Mouse (Mus musculus) CH12F3 (cell line): ENCODE results near the gene Fchsd2.

Source experiments
- in situ Hi-C: fragments of 300-500 bp; cut with MboI; formaldehyde crosslinking; loops from 2 replicates; pipeline ENCODE4 v1.14.3; 2020; ENCODE audit warnings: low sequenced_read_pairs

Fchsd2 gene

DNA sequence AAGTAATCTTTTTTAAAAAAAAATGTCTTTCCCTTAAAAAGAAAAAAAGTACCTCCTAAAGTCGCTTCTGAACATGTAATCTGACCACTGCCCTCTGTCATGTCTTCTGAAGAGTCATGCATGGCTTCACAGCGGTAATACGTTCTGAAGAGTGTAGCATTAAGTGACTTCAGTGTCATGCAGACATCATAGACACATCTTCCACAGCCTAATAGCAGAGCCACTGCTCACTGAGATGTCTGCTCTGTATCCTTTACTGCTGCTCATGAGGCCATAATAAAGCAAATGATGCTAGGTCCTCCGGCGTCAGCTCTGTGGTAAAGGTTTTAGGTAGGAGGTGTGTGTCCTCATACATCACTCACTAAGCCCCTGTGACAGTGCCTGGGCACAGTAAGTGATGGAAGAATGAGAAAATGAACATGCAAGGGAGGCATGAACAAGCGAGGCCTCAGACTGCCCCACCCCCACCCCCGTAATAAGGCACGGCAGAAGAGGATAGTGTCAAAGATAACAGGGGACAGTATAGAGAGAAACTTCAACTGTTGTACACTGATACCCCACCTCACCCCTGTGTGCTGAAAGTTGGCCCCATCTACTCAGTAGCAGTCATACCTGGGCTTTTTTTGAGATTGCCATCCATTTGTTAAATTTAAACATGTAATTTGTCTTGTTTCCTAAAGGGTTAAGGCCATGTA, 179.9 kb downstream of the Fchsd2 start:
- in situ Hi-C loops, result no loop called here

DNA sequence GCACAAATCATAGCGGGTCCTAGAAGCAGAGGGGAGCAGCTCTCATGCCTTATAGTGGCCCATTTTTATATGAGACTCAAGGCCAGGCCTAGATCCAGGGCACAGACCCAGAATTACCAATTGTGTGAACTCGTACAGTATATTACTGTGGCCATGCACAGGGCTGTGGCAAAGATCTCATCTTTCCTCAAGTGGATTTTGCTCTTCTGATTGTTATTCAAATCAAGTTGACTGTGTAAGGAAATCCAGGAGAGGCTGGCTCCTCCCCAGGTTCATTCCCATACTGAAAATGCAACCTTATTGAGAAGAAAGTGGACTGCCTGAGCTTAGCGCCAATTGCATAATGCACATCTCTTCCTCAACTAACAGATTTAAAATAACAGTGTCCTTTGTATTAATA, 190.1 kb downstream of the Fchsd2 start:
- in situ Hi-C loops, result no loop called here

DNA sequence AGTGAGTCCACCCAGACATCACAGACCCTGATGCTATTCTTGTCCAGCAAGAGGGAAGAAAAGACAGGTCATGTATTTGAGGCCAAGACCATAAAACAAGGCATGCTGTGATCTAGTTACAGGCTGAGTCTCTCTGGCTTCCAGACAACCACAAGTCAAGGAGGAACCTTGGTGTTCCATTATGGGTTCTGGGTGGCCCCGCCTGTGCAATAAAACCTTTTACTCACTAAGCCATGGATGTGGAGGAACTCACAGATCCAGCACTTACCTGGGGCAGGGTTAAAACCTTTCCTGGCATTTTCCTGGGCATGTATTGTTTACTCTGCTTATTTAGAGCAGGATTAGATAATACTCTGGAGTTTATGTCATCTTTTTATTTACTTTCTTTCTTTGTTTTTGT, 191.8 kb downstream of the Fchsd2 start:
- in situ Hi-C loops, result no loop called here

DNA sequence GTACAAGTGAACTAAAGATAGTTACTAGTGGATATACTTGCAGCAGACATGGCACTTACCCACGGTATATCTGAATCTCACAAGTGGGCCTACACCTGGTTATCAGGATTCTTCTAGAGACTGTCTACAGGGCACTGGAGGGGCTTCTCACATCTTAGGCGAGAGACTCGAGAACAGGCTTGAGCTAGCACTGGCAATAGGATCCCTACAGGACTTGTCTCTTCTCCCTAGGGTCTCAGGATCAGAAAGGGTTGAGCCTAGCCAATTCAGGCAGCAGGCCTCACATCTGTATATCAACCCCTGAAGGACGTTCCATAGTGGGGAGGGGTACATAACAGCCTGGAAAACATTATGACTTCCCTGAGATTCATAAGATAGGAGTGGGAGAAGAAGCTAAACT, 194.2 kb downstream of the Fchsd2 start:
- in situ Hi-C loops, result no loop called here

DNA sequence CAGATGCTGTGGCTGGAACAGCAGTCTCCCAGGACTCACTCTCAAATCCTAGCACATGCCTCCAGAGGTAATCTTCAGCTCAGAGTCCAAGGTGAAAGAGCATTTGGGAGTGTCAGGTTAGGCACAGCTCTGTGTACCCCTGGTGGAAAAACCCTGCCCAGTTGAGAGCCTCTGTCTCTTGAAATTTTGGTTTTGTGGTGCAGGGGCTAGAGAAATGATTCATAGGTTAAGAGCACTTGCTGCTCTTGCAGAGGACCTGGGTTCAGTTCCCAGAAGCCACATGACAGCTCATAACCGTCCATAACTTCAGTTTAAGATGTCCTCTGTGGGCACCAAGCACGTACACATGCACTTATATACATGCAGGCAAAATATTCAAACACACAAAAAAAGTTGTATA, 195.2 kb downstream of the Fchsd2 start:
- in situ Hi-C loops, result no loop called here

DNA sequence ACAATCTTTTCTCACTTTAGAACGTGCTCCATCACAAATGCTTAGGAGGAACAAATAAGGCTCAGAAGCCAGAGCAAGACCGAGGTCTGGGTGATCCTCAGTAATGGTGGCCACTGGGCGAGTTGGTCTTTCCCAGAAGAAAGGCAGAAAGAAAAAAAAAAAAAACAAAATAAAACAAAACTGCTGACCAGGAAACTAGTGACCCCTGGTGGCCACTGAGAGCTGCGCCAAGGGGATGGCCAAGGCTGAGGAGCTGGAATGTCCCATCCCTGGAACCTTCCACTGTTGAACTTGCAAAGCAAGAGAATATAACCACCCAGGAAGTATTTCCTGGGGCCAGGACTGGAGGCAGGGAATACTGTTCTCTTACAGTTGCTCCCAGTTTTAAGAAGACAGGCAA, 195.8 kb downstream of the Fchsd2 start:
- in situ Hi-C loops, result no loop called here

DNA sequence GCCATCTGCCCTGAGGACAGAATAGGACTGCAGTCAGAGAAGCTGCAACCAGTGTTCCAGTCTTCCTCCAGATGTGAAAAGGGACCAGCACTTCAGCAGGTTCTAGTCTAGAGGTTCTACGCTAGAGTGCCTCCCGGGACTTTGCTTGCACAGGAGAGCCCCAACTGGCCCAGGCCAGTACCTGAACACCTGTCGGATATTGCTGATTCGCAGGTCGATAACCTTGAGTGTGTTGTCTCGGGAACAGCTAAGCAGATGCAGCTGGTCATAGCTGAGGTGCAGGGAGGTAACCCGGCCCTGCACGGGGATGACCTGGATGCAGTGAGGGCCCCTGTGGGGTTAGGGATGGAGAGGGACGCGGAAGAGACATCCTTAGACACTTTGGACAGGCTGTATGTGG, 197.7 kb downstream of the Fchsd2 start:
- in situ Hi-C loops, result no loop called here

DNA sequence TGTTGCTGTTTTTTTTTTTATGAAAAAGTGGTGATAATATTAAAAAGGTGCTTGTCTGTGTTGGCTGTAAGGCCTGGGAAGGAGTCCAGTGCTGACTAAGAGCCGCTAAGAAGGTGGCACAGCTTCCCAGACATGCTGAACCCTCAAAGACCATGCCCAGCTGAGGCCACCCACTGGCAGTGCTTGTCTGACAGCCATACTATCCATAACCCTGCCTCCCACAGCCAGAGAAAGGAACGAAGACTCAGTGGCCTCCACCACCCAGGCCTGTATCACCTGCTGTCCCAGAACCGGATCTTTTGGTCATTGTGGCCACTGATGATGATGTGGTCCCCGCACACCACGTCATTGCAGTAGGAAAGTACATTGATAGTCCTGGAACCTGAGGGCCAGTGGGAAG, 198.5 kb downstream of the Fchsd2 start:
- in situ Hi-C loops, result no loop called here

DNA sequence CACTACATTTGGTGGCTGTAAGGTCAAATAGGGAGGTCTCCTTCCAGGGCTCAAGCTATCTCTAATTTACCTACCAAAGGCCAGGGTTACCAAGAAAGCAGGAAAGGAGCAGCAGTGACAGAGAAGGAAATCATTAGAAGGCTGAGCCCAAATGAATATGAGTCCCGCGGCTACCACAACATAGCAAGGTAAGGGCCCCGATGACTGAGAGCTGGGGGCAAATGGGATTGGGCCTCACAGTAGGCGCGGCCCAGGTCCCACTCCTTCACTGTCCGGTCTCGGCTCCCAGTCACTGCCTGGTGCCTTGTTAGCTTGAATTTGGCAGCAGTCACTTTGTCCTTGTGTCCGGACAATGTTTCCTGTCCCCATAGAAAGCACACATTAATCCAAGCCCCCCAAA, 199.0 kb downstream of the Fchsd2 start:
- in situ Hi-C loops, result no loop called here

DNA sequence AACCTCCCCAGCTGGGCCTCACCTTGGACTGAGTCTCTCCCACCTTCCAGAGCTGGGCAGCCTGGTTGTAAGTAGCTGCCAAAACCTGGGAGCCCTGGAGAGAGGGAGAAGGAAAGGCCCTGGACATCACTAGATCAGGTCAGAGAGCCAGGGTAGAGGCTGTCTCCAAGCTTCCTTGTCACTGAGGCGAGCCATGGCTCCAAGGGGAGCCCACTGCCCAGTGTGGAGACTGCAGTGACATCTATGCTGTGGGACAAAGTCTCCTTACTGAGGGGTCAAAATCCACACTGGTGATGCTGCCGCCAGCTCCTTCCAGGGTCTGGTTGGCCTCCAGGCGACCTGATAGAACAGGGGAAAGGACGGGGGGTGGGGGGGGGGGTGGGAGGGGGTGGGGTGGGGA, 199.4 kb downstream of the Fchsd2 start:
- in situ Hi-C loops, result no loop called here

DNA sequence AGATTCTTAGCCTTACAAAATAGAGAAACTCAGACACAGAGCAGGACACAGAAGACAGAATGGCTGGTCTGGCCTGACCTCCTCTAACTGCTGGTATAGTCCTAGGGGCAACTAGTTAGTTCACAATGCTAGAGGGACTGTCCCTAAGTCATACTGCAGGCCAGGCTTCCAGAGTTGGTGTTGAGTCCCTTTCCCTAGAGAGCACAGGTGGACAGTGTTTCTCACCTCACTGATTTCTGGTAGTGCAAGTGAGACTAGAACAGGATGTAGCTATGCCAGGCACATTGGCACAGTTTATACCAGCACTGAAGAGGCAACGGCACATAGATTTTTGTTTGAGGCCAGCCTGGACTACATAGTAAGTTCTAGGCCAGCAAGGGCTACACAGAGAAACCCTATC, 200.0 kb downstream of the Fchsd2 start:
- in situ Hi-C loops, result no loop called here

DNA sequence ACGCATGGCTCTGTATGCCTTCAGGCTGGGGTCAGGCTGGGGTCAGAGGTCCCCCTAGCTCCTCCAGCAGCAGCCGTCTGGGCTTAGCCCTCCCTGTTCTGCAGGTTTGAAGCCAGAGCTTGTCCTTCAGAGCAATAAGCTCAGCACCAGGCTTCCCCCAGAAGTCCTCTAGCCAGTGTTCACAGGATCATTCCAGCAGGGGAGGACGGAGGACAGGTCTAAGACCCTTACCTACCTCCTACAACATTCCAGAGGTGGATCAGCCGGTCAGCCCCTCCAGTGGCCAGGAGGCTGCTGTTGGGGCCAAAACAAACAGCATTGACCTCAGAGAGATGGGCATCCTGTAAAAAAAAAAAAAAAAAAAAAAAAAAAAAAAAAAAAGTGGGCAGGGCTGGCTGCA, 200.5 kb downstream of the Fchsd2 start:
- in situ Hi-C loops, result no loop called here

DNA sequence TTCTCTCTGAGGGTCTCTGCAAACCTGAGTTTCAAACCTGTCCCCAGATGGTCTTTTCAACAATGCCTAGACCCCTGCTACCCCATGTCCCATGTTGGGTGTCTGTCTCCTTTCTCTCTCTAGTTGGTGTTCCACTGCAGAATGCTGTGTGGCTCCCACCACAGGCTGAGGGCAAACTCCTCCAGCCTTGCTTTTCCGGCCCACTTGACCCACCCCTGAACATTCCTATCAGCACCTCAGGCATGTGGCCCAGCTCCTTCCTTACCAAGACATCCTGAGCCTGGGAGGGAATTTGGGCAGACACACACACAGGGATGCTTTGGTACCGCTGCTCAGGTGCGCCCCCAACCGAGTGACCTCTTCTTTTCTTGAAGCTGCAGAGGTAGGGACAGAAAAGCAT, 200.9 kb downstream of the Fchsd2 start:
- in situ Hi-C loops, result no loop called here

DNA sequence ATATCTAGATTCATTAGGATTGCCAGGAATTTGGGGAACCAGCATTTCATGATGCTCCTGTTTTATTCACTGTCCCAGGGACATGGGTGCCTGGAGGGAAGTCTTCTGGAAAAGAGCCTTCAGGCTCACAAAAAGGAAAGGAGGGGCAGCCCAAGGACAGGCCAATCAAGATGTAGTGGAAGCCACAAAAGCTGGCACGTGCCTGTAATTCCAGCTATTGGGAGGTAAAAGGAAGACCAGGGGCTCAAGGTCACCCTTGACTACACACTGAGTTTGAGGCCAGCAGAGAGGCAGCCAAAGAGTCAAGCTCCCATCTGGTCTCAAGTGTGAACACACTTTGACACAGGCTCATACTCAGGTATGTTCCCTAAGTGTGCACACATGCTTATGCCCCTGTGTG, 202.8 kb downstream of the Fchsd2 start:
- in situ Hi-C loops, result no loop called here

DNA sequence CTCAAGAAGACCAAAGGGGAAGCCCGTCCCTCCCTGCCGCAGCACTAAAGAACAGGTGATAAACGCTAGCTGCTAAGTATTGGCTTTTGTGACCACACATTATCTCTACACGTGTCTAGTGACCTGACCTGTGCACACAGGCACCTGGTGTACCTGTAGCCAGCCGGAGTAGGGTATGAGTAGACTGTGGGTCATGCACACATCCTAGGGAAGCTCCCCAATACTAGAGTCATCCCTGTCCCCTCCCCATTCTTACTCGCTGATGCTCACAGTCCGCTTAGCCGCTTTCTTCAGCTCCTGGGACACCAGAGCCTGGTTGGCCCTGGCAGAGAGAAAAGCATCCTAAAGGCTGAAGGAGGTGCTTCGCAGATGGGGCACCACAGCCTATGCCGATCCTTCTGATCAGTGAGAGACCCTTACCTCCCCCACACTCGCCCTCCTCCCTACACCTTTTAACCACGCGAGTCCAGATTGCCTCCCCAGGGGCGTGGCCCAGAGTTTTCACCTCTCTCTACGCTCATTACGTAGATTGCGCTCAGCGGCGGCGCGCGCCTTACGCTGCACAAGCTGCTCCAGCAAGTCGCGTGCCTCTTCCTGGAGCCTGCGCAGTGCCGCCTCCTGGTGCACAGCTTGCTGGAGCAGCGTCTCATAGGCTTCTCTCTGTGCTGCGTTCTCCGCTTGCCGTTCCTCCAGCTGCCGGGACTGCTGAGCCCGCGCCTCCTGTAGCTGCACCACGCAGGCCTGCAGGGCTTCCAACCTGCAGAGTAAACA, 203.8 kb downstream of the Fchsd2 start:
- in situ Hi-C loops, result no loop called here

DNA sequence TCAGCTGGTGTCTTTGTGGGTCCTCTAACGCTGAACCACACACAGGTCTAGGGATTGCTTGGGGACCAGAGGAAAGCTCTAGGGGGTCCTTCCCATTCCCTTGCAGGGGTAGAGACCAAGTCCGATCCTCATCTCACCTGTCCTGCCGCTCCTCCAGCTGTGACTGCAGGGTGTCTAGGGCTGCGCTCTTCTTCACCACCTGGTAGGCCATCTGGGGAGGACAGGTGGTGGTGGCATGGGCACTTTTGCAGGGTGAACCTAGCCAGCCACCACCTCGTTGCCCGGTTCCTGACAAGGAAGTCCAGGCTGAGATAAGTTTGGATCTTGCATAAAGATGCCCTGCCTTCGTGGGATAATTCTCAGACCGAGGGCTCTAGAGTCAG, 204.4 kb downstream of the Fchsd2 start:
- in situ Hi-C loops, result no loop called here

DNA sequence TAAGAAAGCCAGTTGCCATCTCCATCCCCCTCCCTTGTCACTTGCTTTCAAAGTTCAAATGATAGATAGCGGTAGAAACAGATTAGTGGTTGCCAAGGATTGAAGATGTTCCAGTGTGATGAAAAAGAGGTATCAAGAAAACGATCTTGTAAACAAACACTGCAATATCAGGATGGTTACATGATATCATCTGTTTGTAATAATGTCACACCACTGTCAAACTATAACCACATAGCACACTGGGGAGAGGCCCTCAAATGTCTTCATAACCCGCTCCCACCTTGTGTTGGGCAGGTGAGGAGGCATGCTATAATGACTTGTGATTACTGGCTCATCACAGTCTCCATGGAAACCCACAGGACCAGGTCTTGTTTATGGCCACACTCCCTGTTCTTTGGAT, 205.7 kb downstream of the Fchsd2 start:
- in situ Hi-C loops, result no loop called here

DNA sequence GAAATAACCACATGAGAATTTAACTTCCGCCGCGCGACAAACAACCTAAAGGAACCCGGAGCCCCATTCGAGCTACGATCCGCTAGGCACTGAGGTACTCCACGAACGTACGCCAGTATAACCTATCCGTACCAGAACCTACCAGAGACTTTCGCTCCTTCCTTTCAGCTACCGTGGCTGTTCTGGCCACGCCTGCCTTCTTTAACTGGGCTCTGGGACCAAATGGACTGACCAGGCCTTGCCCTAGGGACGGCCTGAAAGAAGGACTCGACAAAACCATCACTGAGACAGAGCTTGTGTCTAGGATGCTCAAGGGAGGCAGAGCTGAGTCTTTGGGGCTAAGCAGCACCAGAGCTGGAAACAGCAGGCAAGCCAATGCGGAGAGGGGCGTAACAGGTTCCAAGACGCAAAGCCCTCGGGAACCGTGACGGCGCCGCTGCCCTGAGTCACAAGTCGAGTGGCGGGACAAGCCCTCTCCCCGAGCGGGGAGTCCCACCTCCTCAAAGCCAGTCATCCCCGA, 208.8 kb downstream of the Fchsd2 start:
- in situ Hi-C loops, result no loop called here

DNA sequence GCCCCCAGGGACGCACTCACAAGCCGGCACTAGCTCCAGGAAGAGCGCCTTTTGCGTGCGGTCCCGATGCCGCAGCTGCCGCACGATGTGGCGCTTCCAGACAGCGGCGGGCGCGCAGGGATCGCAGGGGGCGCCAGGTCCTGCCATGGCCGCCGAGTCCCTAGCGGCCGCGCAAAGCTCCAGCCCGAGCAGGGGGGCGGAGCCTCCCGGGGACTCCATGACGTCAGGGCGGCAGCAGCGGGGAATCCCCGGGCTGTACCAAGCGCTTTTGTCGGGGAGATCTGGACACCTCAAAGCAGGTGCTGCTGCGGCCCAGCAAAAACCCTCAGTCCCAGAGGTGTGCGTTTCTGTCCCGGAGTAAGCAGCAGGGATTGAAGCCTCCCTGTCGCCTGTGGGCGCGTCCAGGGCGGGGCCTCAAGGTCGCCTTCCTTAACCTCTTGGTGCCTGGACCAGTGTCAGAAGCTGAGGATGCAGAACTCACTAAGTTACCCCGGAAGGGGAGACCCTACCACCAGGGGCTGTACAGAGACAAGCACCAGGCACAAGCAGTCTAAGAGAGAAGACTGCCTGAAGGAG, 209.3 kb downstream of the Fchsd2 start, which contains the start of gene Atg16l2:
Gene Atg16l2 (minus strand): TSS at position 371 of the 576 bp plus-strand sequence.
- in situ Hi-C loops, result no loop called here

DNA sequence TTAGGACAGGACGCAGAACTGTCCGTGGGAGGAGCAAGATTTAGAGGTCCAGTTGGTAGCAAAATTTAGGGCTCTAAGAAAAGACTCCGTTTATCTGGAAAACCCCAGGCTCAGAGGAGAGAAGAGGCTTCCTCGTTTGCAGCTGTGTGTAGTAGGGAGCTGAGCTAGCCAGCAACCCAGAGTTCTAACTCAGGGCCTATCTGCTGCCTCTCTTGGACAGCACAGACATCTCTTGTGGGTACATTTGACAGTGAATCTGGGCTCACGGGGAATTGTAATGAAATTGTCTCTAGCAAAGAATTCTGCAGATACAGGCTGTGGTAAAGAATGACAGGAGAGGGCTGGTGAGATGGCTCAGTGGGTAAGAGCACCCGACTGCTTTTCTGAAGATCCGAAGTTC, 210.0 kb downstream of the Fchsd2 start:
- in situ Hi-C loops, result no loop called here

DNA sequence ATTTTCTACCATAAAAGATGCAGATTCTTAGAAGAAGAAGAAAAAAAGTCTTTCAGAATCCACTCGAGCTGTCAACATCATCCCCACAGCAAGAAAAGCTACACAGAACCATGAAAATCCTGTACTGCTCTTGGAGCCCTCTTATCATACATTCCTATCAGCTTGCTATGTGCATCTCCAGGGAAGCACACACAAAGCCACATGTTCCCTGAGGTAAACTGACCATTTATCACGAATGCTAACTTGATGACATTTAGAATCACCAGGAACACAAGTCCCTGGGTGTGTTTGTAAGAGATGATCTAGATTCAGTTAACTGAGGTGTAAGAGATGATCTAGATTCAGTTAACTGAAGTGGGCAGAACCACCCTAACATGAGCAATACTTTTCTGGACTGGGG, 214.2 kb downstream of the Fchsd2 start:
- in situ Hi-C loops, result loop anchor here (5.0 kb wide), 1 partner anchor 60 kb away; no protein-coding TSS in a partner anchor

DNA sequence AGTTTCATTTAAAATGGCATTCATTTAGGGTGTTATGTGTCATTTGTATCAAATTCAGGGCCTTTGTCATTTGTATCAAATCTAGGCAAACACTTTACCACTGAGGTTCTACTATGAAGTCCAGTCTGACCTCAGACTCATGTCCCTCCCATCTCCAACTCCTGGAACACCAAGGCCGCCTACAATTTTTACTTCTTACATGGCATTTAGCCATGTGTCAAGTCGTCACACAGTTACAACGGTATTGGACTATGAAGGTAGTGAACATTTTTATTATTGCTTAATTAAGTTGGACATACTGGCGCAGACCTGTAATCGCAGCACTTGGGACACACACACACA, 217.3 kb downstream of the Fchsd2 start:
- in situ Hi-C loops, result loop anchor here (5.0 kb wide), 1 partner anchor 57 kb away; no protein-coding TSS in a partner anchor
